In genomic region chr7:25007609-25008374, GRCm38 (mm10) we compare ENCODE assay signal across 8 mouse cellular contexts. TPM values are rescaled to one million over a fixed set of nuclear protein-coding genes. Genes with fewer than 3 reads are reported as not detected.
A peak's percentile ranks its signal among the peaks of the same experiment; 100 is the strongest.
DNase-seq lines count a peak whose midpoint lies in the region; ATAC-seq and TF ChIP-seq lines count a peak whose summit lies in the region.

No protein-coding gene starts in this region.

- peaks cover 9% of the 10 kb centered on the region for H3K4me1 ChIP-seq in cortical plate, adult 2 months (ENCODE audit: control insufficient read depth, insufficient read depth, low read length)
- no peaks in the 10 kb centered on the region for H3K4me1 ChIP-seq in lung, postnatal 0 days (ENCODE audit: insufficient read depth, low read depth, low read length)
- H3K4me1 ChIP-seq in heart, embryonic 12.5 days (replicated peaks): peaks cover 41% of the 10 kb centered on the region

- no peak for TF ChIP-seq EP300 in lung, postnatal 0 days (IDR thresholded peaks at IDR 0.05)

- peak overlapping the region; percentile 8 for H3K4me3 ChIP-seq in cortical plate, adult 2 months (ENCODE audit: insufficient read depth, low read length)
- no peak overlapping the region; the same call in 1 of the 2 replicates for H3K4me3 ChIP-seq in layer of hippocampus, adult 2 months
- H3K4me3 ChIP-seq in lung, postnatal 0 days (ENCODE audit: low read depth, low read length): no peak overlapping the region
- no peak overlapping the region for H3K4me3 ChIP-seq in heart, embryonic 12.5 days

- H3K27me3 ChIP-seq in lung, postnatal 0 days (replicated peaks; ENCODE audit: insufficient read depth, low read length): peaks cover 59% of the 10 kb centered on the region
- peaks cover 96% of the 10 kb centered on the region for H3K27me3 ChIP-seq in heart, embryonic 12.5 days (replicated peaks)

- peak; percentile 29; the same call in 1 of the 2 replicates for TF ChIP-seq POLR2A in cortical plate, adult 2 months (IDR thresholded peaks at IDR 0.05; ENCODE audit: extremely low read depth, insufficient read depth, low read length)

- H3K36me3 ChIP-seq in lung, postnatal 0 days (ENCODE audit: insufficient read depth, low read length): no peaks in the 10 kb centered on the region
- H3K36me3 ChIP-seq in heart, embryonic 12.5 days: peaks cover under 1% of the 10 kb centered on the region; the same call in 1 of the 2 replicates

- no peak overlapping the region for H3K9ac ChIP-seq in lung, postnatal 0 days (replicated peaks; ENCODE audit: low read depth)
- H3K9ac ChIP-seq in heart, embryonic 12.5 days: no peak overlapping the region

- no peak for ATAC-seq in lung, postnatal 0 days
- no peak for ATAC-seq in heart, embryonic 12.5 days (ENCODE audit: insufficient number of reproducible peaks, low FRiP score)

- intact Hi-C loops in heart, postnatal 36 days (cut with DNase I): no loop called here

- H3K27ac ChIP-seq in cortical plate, adult 2 months (ENCODE audit: insufficient read depth, low read length): peak overlapping the region; percentile 92
- peak overlapping the region; percentile 99 for H3K27ac ChIP-seq in layer of hippocampus, adult 2 months
- H3K27ac ChIP-seq in lung, postnatal 0 days (ENCODE audit: low read length): no peak overlapping the region
- H3K27ac ChIP-seq in heart, embryonic 12.5 days (ENCODE audit: poor library complexity, severe bottlenecking): no peak overlapping the region

- 27% methylated on average over 8 of the region's 8 CpGs for WGBS in lung, postnatal 0 days
- WGBS in heart, embryonic 12.5 days: 23% methylated on average over 8 of the region's 8 CpGs

- TF ChIP-seq CTCF in cortical plate, adult 2 months (IDR thresholded peaks at IDR 0.05; ENCODE audit: extremely low read depth, insufficient read depth, low read length): no peak
- no peak for TF ChIP-seq CTCF in layer of hippocampus, adult 2 months (conservative IDR thresholded peaks at IDR 0.05)
- TF ChIP-seq CTCF in lung, postnatal 0 days (IDR thresholded peaks at IDR 0.05): no peak

- no peak overlapping the region for H3K4me2 ChIP-seq in lung, postnatal 0 days (replicated peaks; ENCODE audit: low read depth, low read length)
- H3K4me2 ChIP-seq in heart, embryonic 12.5 days: no peak overlapping the region

- H3K9me3 ChIP-seq in lung, postnatal 0 days (ENCODE audit: low read length): no peaks in the 10 kb centered on the region
- no peaks in the 10 kb centered on the region for H3K9me3 ChIP-seq in heart, embryonic 12.5 days (replicated peaks)

- DNase-seq in brain, adult 2 months (ENCODE audit: low read depth, low spot score): peak; percentile 96
- DNase-seq in layer of hippocampus, adult 2 months (ENCODE audit: low spot score in 2 of 2): peak; percentile 73 to 88
- DNase-seq in neural tube, embryonic 10.5 days (ENCODE audit: extremely low spot score, low spot score): peak; percentile 40
- no peak for DNase-seq in lung, postnatal 0 days (ENCODE audit: low spot score)
- no peak for DNase-seq in spleen, adult 12 weeks (ENCODE audit: low spot score)
- DNase-seq in heart, postnatal 36 days: no peak

RNA-seq across cellular contexts. Expression of gene Atp1a3, which starts 2.0 kb away (rescaled TPM):
- 899 and 943 TPM in 2 replicates for polyA plus RNA-seq in cortical plate, adult 2 months (2012; rRNA removed)
- 1,000 to 10,000 TPM; 2,443 to 2,563 TPM for total RNA-seq in layer of hippocampus, adult 2 months (2021)
- 0.57 and 0.73 TPM in 2 replicates for polyA plus RNA-seq in lung, postnatal 0 days (2015; fragmentation: Nextera tagmentation; extraction: Ambion mirVana)
- 2.9 and 3.8 TPM in 2 replicates for polyA plus RNA-seq in heart, embryonic 12.5 days (2016; fragmentation: Nextera tagmentation; extraction: Ambion mirVana)
- under 1 TPM; 0.35 to 0.67 TPM for total RNA-seq in heart, postnatal 36 days (2021)

RNA-seq across cellular contexts. Expression of gene Rabac1, which starts 35.2 kb away (rescaled TPM):
- 396 and 421 TPM in 2 replicates for polyA plus RNA-seq in cortical plate, adult 2 months (2012; rRNA removed)
- total RNA-seq in layer of hippocampus, adult 2 months (2021): 100 to 1,000 TPM; 275 to 315 TPM
- polyA plus RNA-seq in lung, postnatal 0 days (2015; fragmentation: Nextera tagmentation; extraction: Ambion mirVana): 488 and 561 TPM in 2 replicates
- polyA plus RNA-seq in heart, embryonic 12.5 days (2016; fragmentation: Nextera tagmentation; extraction: Ambion mirVana): 153 and 170 TPM in 2 replicates
- total RNA-seq in heart, postnatal 36 days (2021): 100 to 1,000 TPM; 305 to 326 TPM

Comparison
In these comparisons a context has a peak if more than half of its experiments do, and no peak if none do; other contexts are left out.
1. DNase-seq: peak in brain, adult 2 months (single experiment), layer of hippocampus, adult 2 months (2 of 2) and neural tube, embryonic 10.5 days (single experiment); none in lung, postnatal 0 days (single experiment), spleen, adult 12 weeks (single experiment) and heart, postnatal 36 days (0 of 2).
2. H3K27ac ChIP-seq: peak in cortical plate, adult 2 months (single experiment) and layer of hippocampus, adult 2 months (single experiment); none in lung, postnatal 0 days (single experiment) and heart, embryonic 12.5 days (single experiment).
3. RNA of gene Atp1a3, which starts 2.0 kb away (polyA plus RNA-seq): 899 to 943 TPM in cortical plate, adult 2 months; 2.9 to 3.8 TPM in heart, embryonic 12.5 days and 0.57 to 0.73 TPM in lung, postnatal 0 days; every median in the first group is over 100 times any median in the second.